ENCODE assay signal across 14 mouse cellular contexts in genomic region chr6:55792536-55792935, GRCm38 (mm10). TPM values are rescaled to one million over a fixed set of nuclear protein-coding genes. Genes with fewer than 3 reads are reported as not detected.
DNase-seq lines count a peak whose midpoint lies in the region; ATAC-seq lines count a peak whose summit lies in the region.
"Had no signal": no experiment of that assay in that cellular context is flagged by ENCODE, and none has a peak within 500 bp of the region (broad histone marks: within the 10 kb centered on the region; RNA-seq: fewer than 3 reads in every experiment).

No protein-coding gene starts in this region.

- H3K27me3 ChIP-seq in embryonic facial prominence, embryonic 14.5 days (replicated peaks; ENCODE audit: control insufficient read depth, insufficient read depth, low read length): no peaks in the 10 kb centered on the region
- H3K27me3 ChIP-seq in hindbrain, embryonic 14.5 days (ENCODE audit: control insufficient read depth, insufficient read depth, low read length): no peaks in the 10 kb centered on the region
- H3K27me3 ChIP-seq in neural tube, embryonic 13.5 days: no peaks in the 10 kb centered on the region
- H3K27me3 ChIP-seq: stomach, embryonic 15.5 days had no signal

- H3K9me3 ChIP-seq in embryonic facial prominence, embryonic 14.5 days (ENCODE audit: control insufficient read depth, low read length): no peaks in the 10 kb centered on the region
- H3K9me3 ChIP-seq in hindbrain, embryonic 14.5 days (ENCODE audit: control insufficient read depth, low read length): no peaks in the 10 kb centered on the region
- no peaks in the 10 kb centered on the region for H3K9me3 ChIP-seq in neural tube, embryonic 13.5 days
- H3K9me3 ChIP-seq: stomach, embryonic 15.5 days had no signal

- DNase-seq in layer of hippocampus, adult 11-12 months (ENCODE audit: low spot score): peak; percentile 30
- DNase-seq in layer of hippocampus, postnatal 10 days (ENCODE audit: low spot score in 2 of 2): no peak
- peak; percentile 17 for DNase-seq in embryonic facial prominence, embryonic 14.5 days (ENCODE audit: low spot score)
- DNase-seq in hindbrain, embryonic 14.5 days (ENCODE audit: low spot score): no peak
- DNase-seq in thymus, postnatal 36 days: no peak
- DNase-seq in cerebellum, postnatal 10 days: no peak
- no peak for DNase-seq in lung, postnatal 36 days
- DNase-seq: adrenal gland, postnatal 10 days; gastrocnemius, adult 2 months had no signal

- H3K4me3 ChIP-seq in embryonic facial prominence, embryonic 14.5 days (ENCODE audit: low read depth, low read length): no peak overlapping the region
- no peak overlapping the region for H3K4me3 ChIP-seq in hindbrain, embryonic 14.5 days (replicated peaks; ENCODE audit: low read length)
- no peak overlapping the region for H3K4me3 ChIP-seq in neural tube, embryonic 13.5 days
- H3K4me3 ChIP-seq: gastrocnemius, adult 2 months; stomach, embryonic 15.5 days had no signal

- no peak for ATAC-seq in embryonic facial prominence, embryonic 14.5 days (ENCODE audit: low read depth)
- peak; percentile 38; the same call in 1 of the 2 replicates for ATAC-seq in hindbrain, embryonic 14.5 days (ENCODE audit: low FRiP score)
- peak; percentile 57 for ATAC-seq in neural tube, embryonic 13.5 days (ENCODE audit: low read depth)

- H3K4me1 ChIP-seq in embryonic facial prominence, embryonic 14.5 days (ENCODE audit: control insufficient read depth, insufficient read depth, low read length): peaks cover 7% of the 10 kb centered on the region
- H3K4me1 ChIP-seq in hindbrain, embryonic 14.5 days (replicated peaks; ENCODE audit: control insufficient read depth, insufficient read depth, low read length): peaks cover 19% of the 10 kb centered on the region
- peaks cover 23% of the 10 kb centered on the region for H3K4me1 ChIP-seq in neural tube, embryonic 13.5 days (replicated peaks)

- H3K4me2 ChIP-seq in embryonic facial prominence, embryonic 14.5 days (ENCODE audit: low read depth, low read length): no peak overlapping the region
- no peak overlapping the region for H3K4me2 ChIP-seq in hindbrain, embryonic 14.5 days (replicated peaks)
- 0 out of 2 replicates have a peak overlapping the region, but pooled peaks have one; percentile 15 for H3K4me2 ChIP-seq in neural tube, embryonic 13.5 days
- H3K4me2 ChIP-seq: stomach, embryonic 15.5 days had no signal

- no peak overlapping the region; the same call in 1 of the 2 replicates for H3K27ac ChIP-seq in embryonic facial prominence, embryonic 14.5 days (replicated peaks; ENCODE audit: low read depth, low read length)
- H3K27ac ChIP-seq in hindbrain, embryonic 14.5 days: peak overlapping the region; percentile 80
- H3K27ac ChIP-seq in neural tube, embryonic 13.5 days (replicated peaks): peak overlapping the region; percentile 95
- H3K27ac ChIP-seq: stomach, embryonic 15.5 days had no signal

- no peaks in the 10 kb centered on the region for H3K36me3 ChIP-seq in embryonic facial prominence, embryonic 14.5 days (ENCODE audit: control insufficient read depth, insufficient read depth, low read length)
- H3K36me3 ChIP-seq in hindbrain, embryonic 14.5 days (replicated peaks; ENCODE audit: control insufficient read depth, insufficient read depth): no peaks in the 10 kb centered on the region
- H3K36me3 ChIP-seq in neural tube, embryonic 13.5 days: no peaks in the 10 kb centered on the region
- H3K36me3 ChIP-seq: stomach, embryonic 15.5 days had no signal

- WGBS in embryonic facial prominence, embryonic 14.5 days: 52% methylated on average over 8 of the region's 8 CpGs
- 35% methylated on average over 8 of the region's 8 CpGs for WGBS in hindbrain, embryonic 14.5 days
- WGBS in neural tube, embryonic 13.5 days: 31% methylated on average over 8 of the region's 8 CpGs

- no peak overlapping the region; the same call in 1 of the 2 replicates for H3K9ac ChIP-seq in embryonic facial prominence, embryonic 14.5 days (ENCODE audit: low read depth, low read length)
- 0 out of 2 replicates have a peak overlapping the region, but pooled peaks have one; percentile 2 for H3K9ac ChIP-seq in hindbrain, embryonic 14.5 days
- 0 out of 2 replicates have a peak overlapping the region, but pooled peaks have one; percentile 27 for H3K9ac ChIP-seq in neural tube, embryonic 13.5 days
- H3K9ac ChIP-seq: stomach, embryonic 15.5 days had no signal

RNA-seq across cellular contexts. Expression of gene Itprid1, which starts 44.2 kb away (rescaled TPM):
- 1 to 10 TPM; 2.4 to 2.5 TPM for total RNA-seq in layer of hippocampus, postnatal 10 days (2021)
- 0.49 and 0.50 TPM in 2 replicates for polyA plus RNA-seq in embryonic facial prominence, embryonic 14.5 days (2014; fragmentation: Nextera tagmentation; extraction: Ambion mirVana)
- not detected in 2 replicates for polyA plus RNA-seq in hindbrain, embryonic 14.5 days (2014; fragmentation: Nextera tagmentation; extraction: Ambion mirVana)
- polyA plus RNA-seq in neural tube, embryonic 13.5 days (2015; fragmentation: Nextera tagmentation; extraction: Ambion mirVana): 0.14 TPM in 1 of 2 replicates, not detected in the other
- total RNA-seq: common myeloid progenitor, adult 5-6 weeks; gastrocnemius, adult 2 months; neutrophil, adult 5-6 weeks had no signal
- polyA plus RNA-seq: liver, embryonic 16.5 days had no signal

Comparison
In these comparisons a context has a peak if more than half of its experiments do, and no peak if none do; other contexts are left out.
1. DNase-seq: peak in layer of hippocampus, adult 11-12 months (single experiment) and embryonic facial prominence, embryonic 14.5 days (single experiment); none in layer of hippocampus, postnatal 10 days (0 of 2), hindbrain, embryonic 14.5 days (single experiment), thymus, postnatal 36 days (0 of 2), cerebellum, postnatal 10 days (0 of 2) and lung, postnatal 36 days (single experiment).